Mouse (Mus musculus): ENCODE results near the gene Hivep3. TPM values are rescaled to one million over a fixed set of nuclear protein-coding genes. Genes with fewer than 3 reads are reported as not detected.

The Hivep3 gene
- polyA plus RNA-seq, 1 experiment from 2014 or later: 16.0 TPM

GRCm38 (mm10) chr4:119917502-119917901, 183.9 kb downstream of the Hivep3 start:
- no peak for ATAC-seq
- H3K27ac ChIP-seq (ENCODE audit: low read depth, low read length): no peak overlapping the region
- H3K9me3 ChIP-seq (ENCODE audit: control insufficient read depth, low read length): no peaks in the 10 kb centered on the region
- H3K36me3 ChIP-seq (ENCODE audit: control insufficient read depth, insufficient read depth, low read length): no peaks in the 10 kb centered on the region
- no peak overlapping the region for H3K9ac ChIP-seq (ENCODE audit: low read depth, low read length)
- no peaks in the 10 kb centered on the region for H3K4me1 ChIP-seq (ENCODE audit: control insufficient read depth, insufficient read depth, low read depth, low read length)
- WGBS: 72% methylated on average over 7 of the region's 7 CpGs
- no peak overlapping the region for H3K4me2 ChIP-seq (ENCODE audit: low read length)
- H3K4me3 ChIP-seq (ENCODE audit: low read length): no peak overlapping the region
- H3K27me3 ChIP-seq (replicated peaks; ENCODE audit: control insufficient read depth, insufficient read depth, low read length): no peaks in the 10 kb centered on the region

GRCm38 (mm10) chr4:119919349-119919748, 185.8 kb downstream of the Hivep3 start:
- ATAC-seq: no peak
- Histone ChIP-seq H3K4me3 (ENCODE audit: low read length) (no peak overlapping the region), H3K27ac (ENCODE audit: low read depth, low read length) (no peak overlapping the region), H3K9ac (ENCODE audit: low read depth, low read length) (no peak overlapping the region), H3K4me2 (ENCODE audit: low read length) (no peak overlapping the region), H3K36me3 (ENCODE audit: control insufficient read depth, insufficient read depth, low read length) (no peaks in the 10 kb centered on the region), H3K9me3 (ENCODE audit: control insufficient read depth, low read length) (no peaks in the 10 kb centered on the region; the same call in 1 of the 2 replicates), H3K27me3 (replicated peaks; ENCODE audit: control insufficient read depth, insufficient read depth, low read length) (no peaks in the 10 kb centered on the region), H3K4me1 (ENCODE audit: control insufficient read depth, insufficient read depth, low read depth, low read length) (no peaks in the 10 kb centered on the region)
- 75% methylated on average over 5 of the region's 5 CpGs for WGBS

GRCm38 (mm10) chr4:119921022-119921717, 187.6 kb downstream of the Hivep3 start:
- Histone ChIP-seq H3K9ac (ENCODE audit: low read depth, low read length) (no peak overlapping the region), H3K27me3 (replicated peaks; ENCODE audit: control insufficient read depth, insufficient read depth, low read length) (no peaks in the 10 kb centered on the region), H3K36me3 (ENCODE audit: control insufficient read depth, insufficient read depth, low read length) (no peaks in the 10 kb centered on the region), H3K9me3 (ENCODE audit: control insufficient read depth, low read length) (no peaks in the 10 kb centered on the region; the same call in 1 of the 2 replicates), H3K4me2 (ENCODE audit: low read length) (no peak overlapping the region), H3K4me1 (ENCODE audit: control insufficient read depth, insufficient read depth, low read depth, low read length) (no peaks in the 10 kb centered on the region), H3K27ac (ENCODE audit: low read depth, low read length) (no peak overlapping the region), H3K4me3 (ENCODE audit: low read length) (no peak overlapping the region)
- WGBS: 77% methylated on average over 12 of the region's 12 CpGs
- 0 out of 2 replicates have a peak, but pooled peaks have one; percentile 40 for ATAC-seq

DNA sequence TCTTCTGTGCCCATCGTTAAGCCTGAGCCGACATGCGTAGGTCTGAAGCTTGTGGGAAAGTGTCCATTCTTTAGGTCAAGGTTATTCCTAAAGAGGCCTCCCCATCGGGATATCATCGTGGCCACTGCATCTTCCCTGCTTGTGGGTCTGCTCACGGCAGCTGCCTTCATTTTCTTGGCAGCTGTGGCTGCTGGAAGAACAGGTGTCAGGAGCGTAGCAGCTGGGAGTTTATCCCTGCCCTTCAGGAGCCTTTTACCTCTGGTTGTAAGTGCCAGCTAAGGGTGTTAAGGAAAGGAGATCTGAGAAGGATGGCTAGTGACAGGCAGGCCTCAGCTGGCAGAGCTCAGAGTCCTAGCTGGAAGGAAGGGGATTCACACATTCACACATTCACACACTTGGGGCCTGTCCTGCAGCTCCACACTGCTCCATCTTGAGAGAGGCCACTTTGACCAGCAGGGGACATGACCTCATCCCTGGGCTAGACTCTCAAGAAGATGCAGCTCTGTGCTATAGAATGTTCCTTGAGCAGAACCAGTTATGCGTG, 188.2 kb downstream of the Hivep3 start:
- 74% methylated on average over 8 of the region's 8 CpGs for WGBS
- Histone ChIP-seq H3K4me3 (ENCODE audit: low read length) (no peak overlapping the region), H3K4me2 (ENCODE audit: low read length) (no peak overlapping the region), H3K9ac (ENCODE audit: low read depth, low read length) (no peak overlapping the region), H3K27ac (ENCODE audit: low read depth, low read length) (no peak overlapping the region), H3K9me3 (ENCODE audit: control insufficient read depth, low read length) (no peaks in the 10 kb centered on the region; the same call in 1 of the 2 replicates), H3K27me3 (replicated peaks; ENCODE audit: control insufficient read depth, insufficient read depth, low read length) (no peaks in the 10 kb centered on the region), H3K36me3 (ENCODE audit: control insufficient read depth, insufficient read depth, low read length) (no peaks in the 10 kb centered on the region), H3K4me1 (ENCODE audit: control insufficient read depth, insufficient read depth, low read depth, low read length) (no peaks in the 10 kb centered on the region)
- ATAC-seq: no peak

GRCm38 (mm10) chr4:119922945-119923344, 189.4 kb downstream of the Hivep3 start:
- Histone ChIP-seq H3K9ac (ENCODE audit: low read depth, low read length) (no peak overlapping the region), H3K36me3 (ENCODE audit: control insufficient read depth, insufficient read depth, low read length) (no peaks in the 10 kb centered on the region), H3K4me2 (ENCODE audit: low read length) (no peak overlapping the region), H3K27ac (ENCODE audit: low read depth, low read length) (no peak overlapping the region), H3K4me1 (ENCODE audit: control insufficient read depth, insufficient read depth, low read depth, low read length) (no peaks in the 10 kb centered on the region), H3K9me3 (ENCODE audit: control insufficient read depth, low read length) (no peaks in the 10 kb centered on the region; the same call in 1 of the 2 replicates), H3K4me3 (ENCODE audit: low read length) (no peak overlapping the region), H3K27me3 (replicated peaks; ENCODE audit: control insufficient read depth, insufficient read depth, low read length) (no peaks in the 10 kb centered on the region)
- ATAC-seq: no peak
- WGBS: 89% methylated on average over 8 of the region's 8 CpGs

- Histone ChIP-seq H3K9me3 (ENCODE audit: control insufficient read depth, low read length) (no peaks in the 10 kb centered on the region; the same call in 1 of the 2 replicates), H3K27me3 (replicated peaks; ENCODE audit: control insufficient read depth, insufficient read depth, low read length) (no peaks in the 10 kb centered on the region), H3K4me2 (ENCODE audit: low read length) (no peak overlapping the region), H3K4me3 (ENCODE audit: low read length) (no peak overlapping the region), H3K27ac (ENCODE audit: low read depth, low read length) (no peak overlapping the region), H3K9ac (ENCODE audit: low read depth, low read length) (no peak overlapping the region), H3K4me1 (ENCODE audit: control insufficient read depth, insufficient read depth, low read depth, low read length) (no peaks in the 10 kb centered on the region), H3K36me3 (ENCODE audit: control insufficient read depth, insufficient read depth, low read length) (no peaks in the 10 kb centered on the region)
- 83% methylated on average over 3 of the region's 3 CpGs for WGBS
- ATAC-seq: no peak
Measured at GRCm38 (mm10) chr4:119923410-119923809, 189.8 kb downstream of the Hivep3 start.

- Histone ChIP-seq H3K4me3 (ENCODE audit: low read length) (no peak overlapping the region), H3K9ac (ENCODE audit: low read depth, low read length) (no peak overlapping the region), H3K4me2 (ENCODE audit: low read length) (no peak overlapping the region), H3K9me3 (ENCODE audit: control insufficient read depth, low read length) (no peaks in the 10 kb centered on the region; the same call in 1 of the 2 replicates), H3K36me3 (ENCODE audit: control insufficient read depth, insufficient read depth, low read length) (no peaks in the 10 kb centered on the region), H3K27me3 (replicated peaks; ENCODE audit: control insufficient read depth, insufficient read depth, low read length) (no peaks in the 10 kb centered on the region), H3K4me1 (ENCODE audit: control insufficient read depth, insufficient read depth, low read depth, low read length) (no peaks in the 10 kb centered on the region), H3K27ac (ENCODE audit: low read depth, low read length) (no peak overlapping the region)
- ATAC-seq: no peak
Measured at GRCm38 (mm10) chr4:119925052-119925451, 191.5 kb downstream of the Hivep3 start.

GRCm38 (mm10) chr4:119931923-119932322, 198.3 kb downstream of the Hivep3 start:
- 17% methylated on average over 8 of the region's 8 CpGs for WGBS
- ATAC-seq: peak; percentile 82

GRCm38 (mm10) chr4:119932549-119933257, 199.1 kb downstream of the Hivep3 start:
- H3K4me2 ChIP-seq (ENCODE audit: low read length): no peak overlapping the region
- 30% methylated on average over 13 of the region's 13 CpGs for WGBS
- no peaks in the 10 kb centered on the region for H3K9me3 ChIP-seq (ENCODE audit: control insufficient read depth, low read length)
- no peak overlapping the region for H3K4me3 ChIP-seq (ENCODE audit: low read length)
- no peaks in the 10 kb centered on the region for H3K27me3 ChIP-seq (replicated peaks; ENCODE audit: control insufficient read depth, insufficient read depth, low read length)
- peaks cover 26% of the 10 kb centered on the region for H3K4me1 ChIP-seq (ENCODE audit: control insufficient read depth, insufficient read depth, low read depth, low read length)
- H3K36me3 ChIP-seq (ENCODE audit: control insufficient read depth, insufficient read depth, low read length): no peaks in the 10 kb centered on the region
- H3K9ac ChIP-seq (ENCODE audit: low read depth, low read length): no peak overlapping the region
- ATAC-seq: peak; percentile 51
- H3K27ac ChIP-seq (ENCODE audit: low read depth, low read length): peak overlapping the region; percentile 5; the same call in 1 of the 2 replicates

More at GRCm38 (mm10) chr4:119931923-119932322, 198.3 kb downstream of the Hivep3 start:
- H3K27ac ChIP-seq (ENCODE audit: low read depth, low read length): peak overlapping the region; percentile 1; the same call in 1 of the 2 replicates
- no peak overlapping the region for H3K4me2 ChIP-seq (ENCODE audit: low read length)
- no peak overlapping the region for H3K9ac ChIP-seq (ENCODE audit: low read depth, low read length)
- no peaks in the 10 kb centered on the region for H3K27me3 ChIP-seq (replicated peaks; ENCODE audit: control insufficient read depth, insufficient read depth, low read length)
- no peak overlapping the region for H3K4me3 ChIP-seq (ENCODE audit: low read length)
- peaks cover 19% of the 10 kb centered on the region for H3K4me1 ChIP-seq (ENCODE audit: control insufficient read depth, insufficient read depth, low read depth, low read length)
- no peaks in the 10 kb centered on the region for H3K9me3 ChIP-seq (ENCODE audit: control insufficient read depth, low read length)
- H3K36me3 ChIP-seq (ENCODE audit: control insufficient read depth, insufficient read depth, low read length): no peaks in the 10 kb centered on the region
